Mouse (Mus musculus): ENCODE results near the gene Rbm33. TPM values are rescaled to one million over a fixed set of nuclear protein-coding genes. Genes with fewer than 3 reads are reported as not detected.

Rbm33 gene
- polyA plus RNA-seq, 1 experiment from 2014 or later = 21.4 TPM

GRCm38 (mm10) chr5:28460556-28461350 is 143.8 kb downstream of the Rbm33 start:
- no peak overlapping the region for H3K27ac ChIP-seq (ENCODE audit: low read depth, low read length)
- H3K9me3 ChIP-seq (replicated peaks; ENCODE audit: control insufficient read depth, low read length) = no peaks in the 10 kb centered on the region
- no peak for ATAC-seq
- H3K27me3 ChIP-seq (replicated peaks; ENCODE audit: control insufficient read depth, insufficient read depth, low read length) = peaks cover 92% of the 10 kb centered on the region
- H3K4me2 ChIP-seq (ENCODE audit: low read length) = no peak overlapping the region
- DNase-seq (ENCODE audit: low spot score) = peak; percentile 30
- under 1% methylated on average over 16 of the region's 17 CpGs for WGBS
- no peak overlapping the region for H3K4me3 ChIP-seq (ENCODE audit: low read depth, low read length)
- H3K9ac ChIP-seq (ENCODE audit: low read length) = no peak overlapping the region
- no peaks in the 10 kb centered on the region for H3K36me3 ChIP-seq (ENCODE audit: control insufficient read depth, insufficient read depth, low read length)
- peaks cover 14% of the 10 kb centered on the region for H3K4me1 ChIP-seq (ENCODE audit: control insufficient read depth, insufficient read depth, low read length)

- Histone ChIP-seq H3K4me2 (ENCODE audit: low read length) (no peak overlapping the region), H3K27me3 (replicated peaks; ENCODE audit: control insufficient read depth, insufficient read depth, low read length) (peaks cover 92% of the 10 kb centered on the region), H3K27ac (ENCODE audit: low read depth, low read length) (no peak overlapping the region), H3K9me3 (replicated peaks; ENCODE audit: control insufficient read depth, low read length) (no peaks in the 10 kb centered on the region), H3K4me3 (ENCODE audit: low read depth, low read length) (no peak overlapping the region), H3K9ac (ENCODE audit: low read length) (no peak overlapping the region), H3K4me1 (ENCODE audit: control insufficient read depth, insufficient read depth, low read length) (peaks cover 14% of the 10 kb centered on the region), H3K36me3 (ENCODE audit: control insufficient read depth, insufficient read depth, low read length) (no peaks in the 10 kb centered on the region)
- WGBS = 6% methylated on average over 11 of the region's 11 CpGs
- no peak for DNase-seq (ENCODE audit: low spot score)
- ATAC-seq = no peak
Observed at GRCm38 (mm10) chr5:28461376-28461775, 144.5 kb downstream of the Rbm33 start.

- H3K9me3 ChIP-seq (replicated peaks; ENCODE audit: control insufficient read depth, low read length) = no peaks in the 10 kb centered on the region
- H3K4me2 ChIP-seq (ENCODE audit: low read length) = peak overlapping the region; percentile 72
- DNase-seq (ENCODE audit: low spot score) = peak; percentile 29
- H3K36me3 ChIP-seq (ENCODE audit: control insufficient read depth, insufficient read depth, low read length) = no peaks in the 10 kb centered on the region
- no peak overlapping the region for H3K9ac ChIP-seq (ENCODE audit: low read length)
- 1% methylated on average over 33 of the region's 33 CpGs for WGBS
- peak overlapping the region; percentile 17 for H3K4me3 ChIP-seq (ENCODE audit: low read depth, low read length)
- H3K4me1 ChIP-seq (ENCODE audit: control insufficient read depth, insufficient read depth, low read length) = peaks cover 11% of the 10 kb centered on the region
- H3K27me3 ChIP-seq (replicated peaks; ENCODE audit: control insufficient read depth, insufficient read depth, low read length) = peaks cover 99% of the 10 kb centered on the region
- H3K27ac ChIP-seq (ENCODE audit: low read depth, low read length) = no peak overlapping the region
- ATAC-seq = no peak
Observed at GRCm38 (mm10) chr5:28462741-28463590, 146.0 kb downstream of the Rbm33 start.

GRCm38 (mm10) chr5:28463656-28464055 is 146.7 kb downstream of the Rbm33 start:
- H3K27ac ChIP-seq (ENCODE audit: low read depth, low read length) = no peak overlapping the region
- H3K4me2 ChIP-seq (ENCODE audit: low read length) = peak overlapping the region; percentile 72
- H3K36me3 ChIP-seq (ENCODE audit: control insufficient read depth, insufficient read depth, low read length) = no peaks in the 10 kb centered on the region
- no peak for DNase-seq (ENCODE audit: low spot score)
- WGBS = 0% methylated on average over 10 of the region's 10 CpGs
- H3K4me3 ChIP-seq (ENCODE audit: low read depth, low read length) = peak overlapping the region; percentile 42; the same call in 1 of the 2 replicates
- no peak overlapping the region for H3K9ac ChIP-seq (ENCODE audit: low read length)
- peaks cover 98% of the 10 kb centered on the region for H3K27me3 ChIP-seq (replicated peaks; ENCODE audit: control insufficient read depth, insufficient read depth, low read length)
- H3K9me3 ChIP-seq (replicated peaks; ENCODE audit: control insufficient read depth, low read length) = no peaks in the 10 kb centered on the region
- peaks cover 7% of the 10 kb centered on the region; the same call in 1 of the 2 replicates for H3K4me1 ChIP-seq (ENCODE audit: control insufficient read depth, insufficient read depth, low read length)
- ATAC-seq = no peak

- peaks cover 96% of the 10 kb centered on the region for H3K27me3 ChIP-seq (replicated peaks; ENCODE audit: control insufficient read depth, insufficient read depth, low read length)
- under 1% methylated on average over 69 of the region's 76 CpGs for WGBS
- peak; percentile 21; the same call in 1 of the 2 replicates for ATAC-seq
- no peaks in the 10 kb centered on the region for H3K36me3 ChIP-seq (ENCODE audit: control insufficient read depth, insufficient read depth, low read length)
- H3K27ac ChIP-seq (ENCODE audit: low read depth, low read length) = no peak overlapping the region
- peak; percentile 30 for DNase-seq (ENCODE audit: low spot score)
- no peaks in the 10 kb centered on the region for H3K9me3 ChIP-seq (replicated peaks; ENCODE audit: control insufficient read depth, low read length)
- 0 out of 2 replicates have a peak, but pooled peaks cover 7% of the 10 kb centered on the region for H3K4me1 ChIP-seq (ENCODE audit: control insufficient read depth, insufficient read depth, low read length)
- peak overlapping the region; percentile 72 for H3K4me2 ChIP-seq (ENCODE audit: low read length)
- H3K9ac ChIP-seq (ENCODE audit: low read length) = peak overlapping the region; percentile 54
- H3K4me3 ChIP-seq (ENCODE audit: low read depth, low read length) = peak overlapping the region; percentile 42
Observed at GRCm38 (mm10) chr5:28464361-28465098, 147.6 kb downstream of the Rbm33 start.

- DNase-seq (ENCODE audit: low spot score) = peak; percentile 61
- Histone ChIP-seq H3K4me2 (ENCODE audit: low read length) (peak overlapping the region; percentile 72), H3K9me3 (replicated peaks; ENCODE audit: control insufficient read depth, low read length) (no peaks in the 10 kb centered on the region), H3K4me1 (ENCODE audit: control insufficient read depth, insufficient read depth, low read length) (0 out of 2 replicates have a peak, but pooled peaks cover 7% of the 10 kb centered on the region), H3K27ac (ENCODE audit: low read depth, low read length) (no peak overlapping the region), H3K27me3 (replicated peaks; ENCODE audit: control insufficient read depth, insufficient read depth, low read length) (peaks cover 91% of the 10 kb centered on the region), H3K36me3 (ENCODE audit: control insufficient read depth, insufficient read depth, low read length) (no peaks in the 10 kb centered on the region), H3K4me3 (ENCODE audit: low read depth, low read length) (peak overlapping the region; percentile 42), H3K9ac (ENCODE audit: low read length) (peak overlapping the region; percentile 54)
- ATAC-seq = peak; percentile 24; the same call in 1 of the 2 replicates
- 0% methylated on average over 10 of the region's 29 CpGs for WGBS
Observed at GRCm38 (mm10) chr5:28465099-28465406, 148.1 kb downstream of the Rbm33 start.

GRCm38 (mm10) chr5:28465526-28465925 is 148.6 kb downstream of the Rbm33 start:
- no peak for DNase-seq (ENCODE audit: low spot score)
- Histone ChIP-seq H3K27me3 (replicated peaks; ENCODE audit: control insufficient read depth, insufficient read depth, low read length) (peaks cover 86% of the 10 kb centered on the region), H3K27ac (ENCODE audit: low read depth, low read length) (no peak overlapping the region), H3K4me1 (ENCODE audit: control insufficient read depth, insufficient read depth, low read length) (0 out of 2 replicates have a peak, but pooled peaks cover 7% of the 10 kb centered on the region), H3K9ac (ENCODE audit: low read length) (peak overlapping the region; percentile 58; the same call in 1 of the 2 replicates), H3K9me3 (replicated peaks; ENCODE audit: control insufficient read depth, low read length) (no peaks in the 10 kb centered on the region), H3K4me3 (ENCODE audit: low read depth, low read length) (peak overlapping the region; percentile 42), H3K4me2 (ENCODE audit: low read length) (peak overlapping the region; percentile 72), H3K36me3 (ENCODE audit: control insufficient read depth, insufficient read depth, low read length) (no peaks in the 10 kb centered on the region)
- under 1% methylated on average over 18 of the region's 18 CpGs for WGBS
- ATAC-seq = no peak

- under 1% methylated on average over 15 of the region's 15 CpGs for WGBS
Observed at GRCm38 (mm10) chr5:28466351-28466750, 149.4 kb downstream of the Rbm33 start.

More at GRCm38 (mm10) chr5:28466351-28466750, 149.4 kb downstream of the Rbm33 start:
- Histone ChIP-seq H3K27ac (ENCODE audit: low read depth, low read length) (peak overlapping the region; percentile 70; the same call in 1 of the 2 replicates), H3K27me3 (replicated peaks; ENCODE audit: control insufficient read depth, insufficient read depth, low read length) (peaks cover 78% of the 10 kb centered on the region), H3K4me3 (ENCODE audit: low read depth, low read length) (peak overlapping the region; percentile 42), H3K4me1 (ENCODE audit: control insufficient read depth, insufficient read depth, low read length) (0 out of 2 replicates have a peak, but pooled peaks cover 7% of the 10 kb centered on the region), H3K9ac (ENCODE audit: low read length) (peak overlapping the region; percentile 58), H3K9me3 (replicated peaks; ENCODE audit: control insufficient read depth, low read length) (no peaks in the 10 kb centered on the region), H3K4me2 (ENCODE audit: low read length) (peak overlapping the region; percentile 72), H3K36me3 (ENCODE audit: control insufficient read depth, insufficient read depth, low read length) (no peaks in the 10 kb centered on the region)
- no peak for ATAC-seq
- DNase-seq (ENCODE audit: low spot score) = no peak
